Mouse (Mus musculus): ENCODE results near the gene H2-DMb2.

GRCm38 (mm10) chr17:34099531-34099930 lies 43.6 kb upstream of the H2-DMb2 start:
- TF ChIP-seq CTCF (IDR thresholded peaks at IDR 0.05; ENCODE audit: low read depth) (no peak), EP300 (IDR thresholded peaks at IDR 0.05; ENCODE audit: low read depth) (no peak)

Data from liver, postnatal 0 days (tissue).